Mouse (Mus musculus): ENCODE measurements around the gene Olfr876.
A peak's percentile ranks its signal among the peaks of the same experiment; 100 is the strongest.

Olfr876 gene

GRCm38 (mm10) chr9:37802731-37803130 is at the start of gene Olfr876:
Olfr876 (plus strand) TSS chr9:37803031.
- DNase-seq (ENCODE audit: low spot score): no peak

- no peak for DNase-seq (ENCODE audit: low spot score)
Measured at GRCm38 (mm10) chr9:37761728-37762127, 41.1 kb upstream of the Olfr876 start.

GRCm38 (mm10) chr9:37762541-37762940 is 40.3 kb upstream of the Olfr876 start:
- DNase-seq (ENCODE audit: low spot score): no peak

- no peak for DNase-seq (ENCODE audit: low spot score)
Measured at GRCm38 (mm10) chr9:37770661-37771060, 32.2 kb upstream of the Olfr876 start.

- DNase-seq (ENCODE audit: low spot score): no peak
Measured at GRCm38 (mm10) chr9:37771759-37772158, 31.1 kb upstream of the Olfr876 start, which contains the start of gene Olfr875. Olfr875 (plus strand) TSS chr9:37771857.

GRCm38 (mm10) chr9:37782766-37783260 is 20.0 kb upstream of the Olfr876 start:
- DNase-seq (ENCODE audit: low spot score): peak; percentile 22

- DNase-seq (ENCODE audit: low spot score): peak; percentile 15
Measured at GRCm38 (mm10) chr9:37783394-37784387, 19.1 kb upstream of the Olfr876 start.

- DNase-seq (ENCODE audit: low spot score): no peak
Measured at GRCm38 (mm10) chr9:37786411-37786810, 16.4 kb upstream of the Olfr876 start.

GRCm38 (mm10) chr9:37802055-37802454 is 776 bp upstream of the Olfr876 start:
- no peak for DNase-seq (ENCODE audit: low spot score)

GRCm38 (mm10) chr9:37807235-37807634 is 4.4 kb downstream of the Olfr876 start:
- no peak for DNase-seq (ENCODE audit: low spot score)

GRCm38 (mm10) chr9:37808456-37808855 is 5.6 kb downstream of the Olfr876 start:
- DNase-seq (ENCODE audit: low spot score): no peak

- DNase-seq (ENCODE audit: low spot score): no peak
Measured at GRCm38 (mm10) chr9:37808976-37809375, 6.1 kb downstream of the Olfr876 start.

- DNase-seq (ENCODE audit: low spot score): no peak
Measured at GRCm38 (mm10) chr9:37814696-37815095, 11.9 kb downstream of the Olfr876 start.

- no peak for DNase-seq (ENCODE audit: low spot score)
Measured at GRCm38 (mm10) chr9:37829881-37830280, 27.1 kb downstream of the Olfr876 start.

GRCm38 (mm10) chr9:37833341-37833740 is 30.5 kb downstream of the Olfr876 start:
- no peak for DNase-seq (ENCODE audit: low spot score)

- DNase-seq (ENCODE audit: low spot score): no peak
Measured at GRCm38 (mm10) chr9:37849267-37849666, 46.4 kb downstream of the Olfr876 start.

GRCm38 (mm10) chr9:37853969-37854368 is 51.1 kb downstream of the Olfr876 start, which contains the start of gene Olfr877:
Olfr877 (plus strand) TSS chr9:37854269.
- peak; percentile 2 for DNase-seq (ENCODE audit: low spot score)

Data from retina, embryonic 14.5 days (tissue).